Mouse (Mus musculus): Measurements from ENCODE around the gene Chd1l.

GRCm38 (mm10) chr3:97564588-97564987 is 45.4 kb downstream of the Chd1l start:
- no peak for TF ChIP-seq CTCF (IDR thresholded peaks at IDR 0.05; ENCODE audit: borderline replicate concordance, control insufficient read depth, extremely low read depth, insufficient read depth, low read length, poor library complexity)
- TF ChIP-seq POLR2A (IDR thresholded peaks at IDR 0.05; ENCODE audit: control insufficient read depth, extremely low read depth, insufficient read depth, low read length, poor library complexity) = no peak

All from thymus, adult 2 months (tissue).